Mouse (Mus musculus): Measurements from ENCODE around the gene Gm45808.
"Not testable (repeated sequence)": the region's sequence is repeated elsewhere in the genome, so short reads cannot be mapped to it uniquely, and the experiment has no call there.

Gm45808 gene

DNA sequence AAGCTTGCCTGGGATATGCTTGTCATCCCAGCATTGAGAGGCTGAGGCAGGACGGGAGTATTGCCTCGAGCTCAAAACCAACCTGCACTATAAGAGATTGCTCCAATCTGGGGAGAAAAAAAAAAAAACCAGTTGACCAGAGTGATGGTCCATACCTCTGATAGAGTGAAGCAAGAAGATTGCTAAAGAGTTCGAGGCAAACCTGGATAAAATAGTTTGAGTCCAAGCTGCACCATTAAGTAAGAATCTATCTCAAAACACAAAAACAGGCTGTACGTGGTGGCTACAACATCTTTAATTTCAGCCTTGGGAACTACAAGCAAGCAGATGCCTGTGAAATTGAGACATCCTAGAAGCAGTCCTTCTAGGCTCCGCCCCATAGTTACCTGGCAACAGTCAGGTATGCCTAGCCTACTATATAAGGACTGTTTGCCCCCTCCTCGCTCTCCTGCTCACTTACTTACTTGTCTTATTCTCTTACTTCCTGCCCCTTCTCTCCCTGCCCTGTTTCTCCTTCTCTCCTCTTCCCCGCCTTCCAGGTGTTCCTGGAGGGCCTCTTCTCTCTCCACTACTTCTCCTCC, 19.4 kb downstream of the Gm45808 start:
- no peak for DNase-seq

DNA sequence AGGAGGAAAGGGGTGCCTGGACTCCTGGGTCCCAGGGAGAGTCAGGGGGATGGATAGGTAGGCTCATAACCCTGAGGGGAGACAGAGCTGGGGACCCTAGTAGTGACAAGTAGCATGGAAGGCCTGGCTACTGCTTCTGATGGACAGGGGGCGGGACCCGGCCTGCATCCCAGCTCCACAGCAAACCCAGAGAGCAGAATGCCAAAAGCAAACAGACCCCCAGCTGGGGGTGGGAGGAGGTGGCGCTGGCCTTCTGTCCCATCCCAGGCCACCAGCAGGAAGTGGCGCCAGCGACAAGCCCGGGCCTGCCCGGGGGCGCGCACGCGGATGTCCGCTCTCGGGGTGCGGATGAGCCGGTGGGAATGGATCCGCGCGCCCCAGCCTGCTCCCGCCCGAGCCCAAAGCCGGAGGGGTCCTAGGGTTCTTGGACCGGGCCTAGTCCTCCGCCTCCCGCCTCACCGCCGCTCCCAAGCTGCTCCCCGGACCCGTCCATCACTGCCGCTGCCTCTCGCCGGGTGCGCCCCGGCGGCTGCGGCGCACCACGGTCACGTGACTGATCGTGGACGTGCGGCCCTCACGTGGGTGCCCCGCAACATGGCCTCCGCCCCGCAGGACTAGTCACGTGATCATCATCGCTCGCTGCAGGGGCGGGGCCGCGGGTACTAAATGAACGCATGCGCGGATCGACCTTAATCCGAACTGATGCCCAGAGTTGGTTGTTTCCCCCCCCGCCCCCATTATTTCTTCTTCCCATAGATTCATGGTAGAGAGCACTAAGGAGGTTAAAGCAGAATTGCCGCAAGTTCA, 20.1 kb downstream of the Gm45808 start, which contains the start of gene Bax:
Bax (minus strand) TSS at position 616 of the 807 bp plus-strand sequence.
- DNase-seq: peak; percentile 95

DNA sequence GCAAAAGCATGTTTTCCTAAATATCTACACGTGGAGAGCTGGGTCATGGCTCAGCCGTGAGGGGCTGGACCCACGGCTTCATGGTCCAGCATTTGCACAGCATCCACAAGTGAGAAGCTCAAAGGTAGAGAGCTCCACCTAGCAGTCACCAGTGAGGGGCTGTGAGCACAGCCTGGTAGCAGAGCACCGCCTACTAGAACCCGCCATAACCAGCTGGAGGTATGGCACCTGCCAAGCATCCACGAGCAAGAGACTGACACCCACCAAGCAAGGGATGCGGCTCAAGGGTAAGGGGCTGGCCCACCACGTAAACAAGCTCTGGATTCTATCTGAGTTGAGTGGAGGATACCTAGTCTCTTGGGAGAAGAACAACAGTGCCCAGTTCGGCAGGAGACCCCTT, 21.1 kb downstream of the Gm45808 start:
- no peak for DNase-seq

DNA sequence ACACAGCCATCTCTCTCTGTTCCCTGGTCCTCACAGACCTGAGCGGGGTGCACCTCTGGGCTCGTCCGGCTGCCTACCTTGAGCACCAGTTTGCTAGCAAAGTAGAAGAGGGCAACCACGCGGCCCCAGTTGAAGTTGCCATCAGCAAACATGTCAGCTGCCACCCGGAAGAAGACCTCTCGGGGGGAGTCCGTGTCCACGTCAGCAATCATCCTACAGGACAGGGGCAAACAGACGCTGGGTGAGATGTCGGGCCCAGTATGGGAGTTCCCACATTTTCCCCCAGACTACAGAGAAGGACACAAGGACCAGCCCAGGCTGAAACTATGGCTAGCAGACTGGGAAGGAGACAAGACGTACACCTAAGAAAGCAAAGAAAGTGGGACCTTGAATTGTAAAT, 21.5 kb downstream of the Gm45808 start:
- DNase-seq: no peak

DNA sequence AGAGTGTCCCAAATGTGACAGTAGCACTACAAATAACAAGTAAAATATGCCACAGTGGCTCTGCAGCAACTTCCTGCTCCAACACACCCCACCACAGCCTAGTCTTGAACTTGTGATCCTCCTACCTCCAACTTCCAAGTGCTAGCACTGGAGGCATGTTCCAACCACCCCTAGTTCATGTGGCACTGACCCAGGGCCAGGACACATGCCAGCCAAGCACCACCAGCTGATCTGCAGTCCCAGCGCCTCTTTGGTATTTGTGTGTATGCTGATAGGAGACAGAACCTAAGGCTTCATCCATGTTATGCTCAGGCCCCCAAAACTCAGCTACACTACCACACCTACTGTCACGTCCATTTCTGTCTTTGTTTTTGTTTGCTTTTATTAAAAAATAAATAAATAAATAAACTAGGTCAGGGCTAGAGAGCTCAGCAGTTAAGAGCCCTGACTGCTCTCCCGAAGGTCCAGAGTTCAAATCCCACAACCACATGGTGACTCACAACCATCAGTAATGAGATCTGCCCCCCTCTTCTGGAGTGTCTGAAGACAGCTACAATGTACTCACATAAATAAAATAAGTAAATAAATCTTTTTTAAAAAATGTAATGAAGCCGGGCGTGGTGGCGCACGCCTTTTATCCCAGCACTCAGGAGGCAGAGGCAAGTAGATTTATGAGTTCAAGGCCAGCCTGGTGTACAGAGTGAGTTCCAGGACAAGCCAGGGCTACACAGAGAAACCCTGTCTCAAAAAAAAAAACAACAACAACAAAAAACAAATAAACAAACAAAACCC, 22.4 kb downstream of the Gm45808 start:
- no peak for DNase-seq

DNA sequence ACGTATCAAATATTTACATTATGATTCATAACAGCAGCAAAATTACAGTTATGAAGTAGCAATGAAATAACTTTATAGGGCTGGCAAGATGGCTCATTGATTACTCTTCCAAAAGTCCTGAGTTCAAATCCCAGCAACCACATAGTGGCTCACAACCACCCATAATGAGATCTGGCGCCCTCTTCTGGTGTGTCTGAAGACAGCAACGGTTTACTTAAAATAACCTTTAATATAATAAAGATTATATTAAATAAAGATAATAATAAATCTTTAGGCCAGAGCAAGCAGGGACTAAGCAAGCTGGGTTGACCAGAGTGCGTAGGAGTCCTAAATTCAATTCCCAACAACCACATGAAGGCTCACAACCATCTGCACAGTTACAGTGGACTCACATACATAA, 23.7 kb downstream of the Gm45808 start:
- DNase-seq: not testable (repeated sequence)

DNA sequence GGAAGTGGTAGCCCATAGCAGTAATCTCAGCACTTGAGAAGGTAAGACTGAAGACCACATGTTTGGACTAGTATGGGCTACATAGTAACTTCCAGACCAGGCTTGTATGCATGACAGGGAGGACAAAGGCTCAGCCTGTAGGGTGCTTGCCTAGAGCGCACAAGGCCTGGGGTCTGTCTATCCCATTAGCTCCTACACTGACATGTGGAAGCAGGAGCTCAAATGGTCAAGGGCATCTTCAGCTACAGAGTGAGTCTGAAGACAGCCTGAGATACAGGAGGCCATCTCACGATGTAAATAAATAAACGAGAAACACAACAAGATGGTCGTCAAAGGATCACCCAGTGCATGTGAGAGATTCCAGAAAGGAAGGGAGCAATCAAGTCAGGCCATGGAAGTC, 24.3 kb downstream of the Gm45808 start:
- DNase-seq: no peak

DNA sequence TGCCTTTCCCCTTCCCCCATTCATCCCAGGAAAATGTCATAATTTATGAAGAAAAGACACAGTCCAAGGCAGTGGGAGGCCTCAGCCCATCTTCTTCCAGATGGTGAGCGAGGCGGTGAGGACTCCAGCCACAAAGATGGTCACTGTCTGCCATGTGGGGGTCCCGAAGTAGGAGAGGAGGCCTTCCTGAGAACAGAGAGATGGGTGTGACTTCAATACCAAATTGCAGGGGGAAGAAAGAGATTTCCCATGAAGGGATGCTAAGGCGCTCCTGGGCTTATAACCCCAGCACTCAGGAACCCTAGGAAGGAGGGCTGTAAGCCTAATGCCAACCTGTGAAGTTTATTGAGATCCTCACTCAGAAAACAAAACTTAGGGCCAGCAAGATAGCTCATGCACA, 24.8 kb downstream of the Gm45808 start:
- no peak for DNase-seq

DNA sequence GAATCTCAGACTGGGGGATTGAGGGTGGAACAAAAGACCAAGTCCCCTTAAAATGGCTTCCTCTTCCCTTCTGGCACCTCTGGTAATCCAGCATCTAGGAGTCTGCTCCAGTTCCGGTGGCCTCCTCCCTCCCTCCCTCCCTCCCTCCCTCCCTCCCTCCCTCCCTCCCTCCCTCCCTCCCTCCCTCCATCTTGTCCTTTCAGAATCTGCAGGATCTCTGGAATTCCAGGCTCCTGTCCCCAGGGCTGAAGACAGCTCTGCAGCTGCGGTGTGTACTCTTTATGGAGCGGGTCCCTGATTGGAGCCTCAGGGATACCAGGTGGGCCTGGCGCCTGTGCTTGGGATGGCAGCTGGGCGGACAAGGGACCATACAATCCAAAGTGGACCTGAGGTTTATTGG, 25.3 kb downstream of the Gm45808 start:
- DNase-seq: no peak

DNA sequence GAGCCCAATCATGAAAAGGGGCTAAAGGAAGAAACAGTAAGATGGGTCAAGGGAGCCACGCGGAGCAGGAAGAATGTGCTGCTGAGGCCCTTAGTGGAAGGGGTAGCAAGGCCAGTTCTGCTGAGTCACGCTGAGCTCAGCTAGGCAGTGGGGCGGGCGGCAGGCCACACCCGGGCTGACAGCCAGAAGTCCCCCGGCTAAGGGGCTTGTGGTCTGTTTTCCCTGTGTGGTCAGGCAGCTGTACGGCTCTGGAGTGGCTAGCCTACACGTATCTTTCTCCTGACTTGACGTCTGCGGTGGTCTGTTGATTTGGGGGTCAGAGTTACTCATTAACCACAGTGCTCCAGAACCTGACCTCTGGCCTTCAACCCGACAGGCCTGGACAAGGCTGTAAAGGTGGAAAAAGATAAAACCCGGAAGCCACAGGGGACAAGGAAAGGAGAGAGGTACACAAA, 25.7 kb downstream of the Gm45808 start:
- DNase-seq: no peak

DNA sequence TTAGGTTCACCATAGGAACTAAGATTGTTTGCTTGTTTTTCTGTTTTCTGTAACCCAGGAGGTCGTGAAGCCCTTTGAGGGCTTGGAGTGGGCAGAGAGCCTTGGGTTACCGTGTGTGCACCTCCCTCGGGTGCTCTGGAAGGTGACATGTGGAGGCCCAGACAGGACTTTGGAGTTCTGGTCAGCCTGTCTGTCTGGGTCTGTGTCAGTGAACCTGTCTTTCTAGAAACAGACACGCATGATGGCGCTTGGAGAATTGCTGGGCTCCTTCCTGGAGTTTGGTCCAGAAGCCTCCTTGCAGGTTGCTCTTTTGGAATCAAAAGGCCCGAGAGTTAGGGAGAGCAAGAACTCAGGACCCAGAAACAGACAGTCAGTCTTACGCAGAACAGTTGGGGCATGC, 26.2 kb downstream of the Gm45808 start:
- DNase-seq: no peak

DNA sequence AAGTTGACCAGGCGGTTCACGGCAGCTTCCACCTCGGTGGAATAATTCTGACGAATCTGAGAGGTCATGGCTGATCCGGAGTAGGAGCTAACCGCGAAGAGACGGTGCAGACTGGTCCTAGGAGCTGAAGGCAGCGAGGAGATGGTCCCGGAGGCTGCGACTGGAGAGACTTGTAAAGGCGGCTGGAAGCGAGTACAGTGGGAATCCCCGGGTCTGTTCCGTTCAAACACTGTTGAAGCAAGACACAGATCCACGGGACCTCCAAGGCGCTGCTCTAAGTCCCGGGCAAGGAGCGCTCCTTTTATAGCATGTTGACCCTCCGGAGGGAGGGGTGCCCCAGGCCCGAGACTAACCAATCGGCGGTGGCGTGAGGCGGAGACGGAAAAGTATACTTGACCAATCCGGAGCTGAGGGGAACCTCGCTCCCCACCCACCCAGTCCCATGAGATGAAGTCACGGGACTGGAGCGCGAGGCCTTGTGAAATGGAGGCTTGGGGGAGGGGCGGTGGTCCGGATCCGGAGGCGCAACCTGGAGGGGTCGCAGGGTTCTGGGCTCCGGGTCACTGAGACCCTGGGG, 27.0 kb downstream of the Gm45808 start, which contains the start of gene Ftl1:
Ftl1 (minus strand) TSS at position 321 of the 577 bp plus-strand sequence.
- peak; percentile 94 for DNase-seq

DNA sequence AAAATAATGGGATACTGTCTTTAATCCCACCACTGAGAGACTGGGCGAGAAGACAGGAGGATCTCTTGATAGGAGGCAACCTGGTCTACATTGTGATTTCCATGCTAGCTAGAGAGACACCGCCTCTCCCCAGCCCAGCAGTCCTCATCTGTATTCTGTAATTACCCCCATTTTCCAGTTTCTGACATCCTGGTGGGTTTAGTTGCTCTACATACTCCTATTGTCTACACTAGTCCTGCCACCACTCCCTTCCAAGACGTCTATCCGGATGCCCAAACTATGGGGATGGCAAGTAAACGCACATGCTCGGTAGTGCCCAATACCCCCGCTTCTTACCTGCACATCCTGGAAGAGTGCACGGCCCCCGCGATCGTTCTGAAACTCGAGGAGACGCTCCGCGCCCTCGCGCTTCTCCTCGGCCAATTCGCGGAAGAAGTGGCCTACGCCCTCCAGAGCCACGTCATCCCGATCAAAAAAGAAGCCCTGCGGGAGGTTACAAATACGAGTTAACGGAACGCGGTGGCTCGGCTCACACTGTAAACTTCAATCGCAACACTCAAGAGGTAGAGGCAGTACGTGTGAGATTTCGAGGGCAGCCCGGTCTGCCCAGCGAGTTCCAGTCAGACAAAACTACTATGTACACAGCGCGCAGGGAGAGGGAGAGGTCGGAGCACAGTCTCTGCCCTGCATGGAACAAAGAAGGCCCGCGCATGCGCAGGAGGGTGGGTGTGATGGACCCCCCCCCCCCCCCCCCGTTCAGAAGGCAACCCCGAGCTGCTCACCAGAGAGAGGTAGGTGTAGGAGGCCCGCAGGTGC, 27.7 kb downstream of the Gm45808 start:
- DNase-seq: peak; percentile 65

DNA sequence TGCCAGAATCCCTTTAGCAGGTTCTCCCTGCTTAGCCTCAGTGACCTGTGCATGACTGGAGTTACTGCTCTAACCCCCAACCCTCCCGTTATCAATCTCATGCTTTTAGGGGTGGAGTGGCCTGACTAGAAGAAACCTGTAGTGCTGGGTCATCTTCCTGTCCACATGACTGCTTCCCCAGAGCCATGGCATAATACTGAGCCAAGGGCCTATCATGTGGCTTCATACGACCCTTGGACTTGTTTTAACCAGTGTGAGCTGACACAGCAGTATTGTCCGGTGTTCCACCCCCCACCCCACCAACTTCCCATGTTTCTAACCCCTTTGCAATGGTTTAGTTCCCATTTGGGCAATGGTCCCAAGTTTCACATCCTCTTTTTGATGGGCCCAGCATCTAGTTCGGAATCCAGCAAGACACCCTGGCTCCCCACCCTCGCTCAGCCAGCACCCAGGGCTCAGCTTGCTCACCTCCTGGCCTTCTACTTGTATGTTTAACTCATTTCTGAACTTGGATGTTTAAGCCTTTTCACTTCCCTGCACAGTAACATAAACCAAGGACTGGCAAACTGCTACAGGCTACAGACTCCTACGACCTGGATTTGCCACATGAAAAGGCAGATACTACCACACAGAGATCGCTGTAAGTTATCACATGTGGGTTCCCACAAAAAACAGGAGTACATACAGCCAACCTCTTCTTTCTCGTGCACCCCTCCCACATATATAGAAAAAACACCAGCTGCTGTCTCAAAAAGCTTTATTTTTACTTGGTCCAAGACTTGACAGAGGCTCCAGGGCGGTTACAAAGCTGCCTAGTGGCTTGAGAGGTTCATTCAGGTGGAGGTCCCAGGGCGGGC, 29.2 kb downstream of the Gm45808 start:
- DNase-seq: no peak

DNA sequence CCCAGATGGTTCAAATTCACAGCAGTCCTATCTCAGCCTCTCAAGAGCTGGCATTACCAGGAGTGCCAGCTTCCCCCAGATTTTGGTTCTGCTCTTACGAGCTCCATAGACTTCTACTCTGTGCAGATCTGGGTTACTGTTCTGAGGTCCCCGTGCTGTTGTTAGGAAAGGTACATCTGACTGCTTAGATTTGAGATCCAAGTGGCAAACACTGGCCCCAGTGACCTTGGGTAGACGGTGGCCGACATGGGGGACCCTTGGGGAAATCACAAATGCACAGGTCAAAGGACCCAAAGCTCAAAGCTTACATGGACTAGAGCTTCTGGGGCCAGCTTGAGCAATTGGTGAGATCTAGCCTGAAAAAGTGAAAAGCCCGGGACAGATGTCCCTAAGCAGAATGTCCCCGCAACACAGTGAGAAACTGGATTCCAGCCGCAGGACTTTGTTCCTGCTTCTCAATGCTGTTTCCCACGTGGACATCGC, 29.8 kb downstream of the Gm45808 start:
- no peak for DNase-seq

DNA sequence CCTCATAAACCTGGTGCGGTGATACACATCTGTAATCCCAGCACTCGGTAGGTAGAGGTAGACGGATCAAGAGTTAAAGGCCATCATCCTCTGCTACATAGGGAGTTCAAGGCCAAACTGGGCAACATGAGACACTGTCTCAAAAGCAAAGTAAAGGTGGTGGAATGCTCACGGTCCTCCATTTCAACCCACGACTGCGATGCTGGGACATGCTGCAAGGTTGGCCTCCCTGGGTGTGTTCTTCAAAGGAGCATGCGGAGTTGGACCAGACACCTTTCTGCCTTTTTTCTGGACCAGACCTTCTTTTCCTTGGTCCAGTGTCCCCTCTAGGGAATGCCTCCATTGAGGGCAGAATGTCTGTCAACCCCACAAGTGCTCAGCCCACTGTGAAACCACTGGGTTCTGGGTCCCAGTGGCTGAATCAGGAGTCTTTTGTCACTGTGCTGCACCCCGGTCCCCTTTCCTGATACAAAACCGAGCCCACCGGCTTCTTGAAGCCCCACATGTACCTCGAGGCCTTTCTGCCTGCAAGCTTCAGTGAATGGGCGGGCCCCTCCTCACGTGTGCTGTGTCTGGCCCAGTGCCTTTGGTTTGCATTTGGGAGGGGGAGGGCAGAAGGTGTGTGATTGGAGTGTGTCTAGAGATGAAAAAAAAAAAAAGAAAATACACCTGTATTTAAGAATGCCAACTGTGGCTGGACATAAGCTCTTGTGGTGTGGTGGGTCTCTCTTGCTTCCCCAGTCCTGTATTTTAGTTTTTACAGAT, 30.5 kb downstream of the Gm45808 start:
- no peak for DNase-seq

DNA sequence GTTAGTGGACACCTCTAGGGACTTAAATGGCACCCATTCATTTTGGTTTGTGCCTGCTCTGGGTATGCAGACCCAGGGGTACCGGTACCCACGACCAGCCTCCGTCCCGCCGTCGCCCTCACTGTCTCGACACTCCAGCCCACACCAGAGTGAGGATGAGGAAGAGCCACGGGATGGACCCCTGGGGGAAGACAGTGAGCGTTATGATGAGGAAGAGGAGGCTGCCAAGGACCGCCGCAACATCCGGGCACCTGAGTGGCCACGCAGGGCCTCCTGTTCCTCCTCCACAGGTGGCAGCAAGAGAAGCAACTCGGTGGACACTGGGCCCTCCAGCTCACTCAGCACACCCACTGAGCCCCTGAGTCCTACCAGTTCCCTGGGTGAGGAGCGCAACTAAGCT, 31.6 kb downstream of the Gm45808 start:
- no peak for DNase-seq

DNA sequence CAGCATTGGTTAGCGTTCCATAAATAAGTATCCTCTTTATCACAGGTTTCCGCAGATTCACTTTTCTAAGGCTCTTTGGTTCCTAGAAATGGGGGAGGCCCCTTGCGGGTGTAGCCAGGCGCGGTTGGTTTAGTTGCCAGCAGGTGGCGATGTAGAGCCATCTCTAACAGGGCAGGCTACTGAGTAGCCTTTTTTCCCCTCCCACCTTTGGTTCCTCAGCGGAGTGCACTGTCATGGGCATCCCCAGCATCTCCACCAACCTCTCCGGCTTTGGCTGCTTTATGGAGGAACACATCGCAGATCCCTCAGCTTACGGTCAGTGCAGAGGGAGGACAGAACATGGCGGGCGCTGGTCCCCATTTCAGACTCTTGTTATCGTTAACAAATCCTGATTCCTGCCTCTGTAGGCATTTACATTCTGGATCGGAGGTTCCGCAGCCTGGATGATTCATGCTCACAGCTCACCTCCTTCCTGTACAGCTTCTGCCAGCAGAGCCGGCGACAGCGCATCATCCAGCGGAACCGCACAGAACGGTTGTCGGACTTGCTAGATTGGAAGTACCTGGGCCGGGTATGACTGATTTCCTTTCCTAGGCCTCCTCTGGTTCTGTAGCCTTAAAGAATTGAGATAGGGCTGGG, 35.1 kb downstream of the Gm45808 start:
- peak; percentile 84 for DNase-seq

DNA sequence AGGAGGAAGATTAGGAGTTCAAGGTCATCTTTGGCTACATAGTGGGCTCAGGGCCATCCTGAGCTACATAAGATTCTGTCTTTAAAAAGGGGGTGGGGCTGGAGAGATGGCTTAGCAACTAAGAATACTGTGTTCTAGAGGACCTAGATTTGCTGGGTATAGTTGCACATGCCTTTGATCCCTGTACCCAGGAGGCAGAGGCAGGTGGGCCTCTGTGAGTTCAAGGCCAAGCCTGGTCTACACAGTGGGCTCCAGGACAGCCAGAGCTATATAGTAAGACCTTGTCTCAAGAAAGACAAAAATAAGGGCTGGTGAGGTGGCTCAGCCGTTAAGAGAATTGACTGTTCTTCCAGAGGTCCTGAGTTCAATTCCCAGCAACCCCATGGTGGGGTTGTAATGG, 36.6 kb downstream of the Gm45808 start:
- DNase-seq: no peak

All from right cerebral cortex, postnatal 25 days (tissue).